Mouse (Mus musculus) effector memory CD4-positive, alpha-beta T cell, adult 5 months (primary cell): ENCODE measurements around the gene Iffo1. TPM values are rescaled to one million over a fixed set of nuclear protein-coding genes. Genes with fewer than 3 reads are reported as not detected.

Experiments
- polyA plus RNA-seq: library from polyadenylated mRNA; unstranded; fragments of 100-300 nt; shearing (Covaris generic); gene quantifications from one replicate; pipeline ENCODE4 v1.2.1, GENCODE M21; 2017

Iffo1 gene
- 17.8 TPM for polyA plus RNA-seq

DNA sequence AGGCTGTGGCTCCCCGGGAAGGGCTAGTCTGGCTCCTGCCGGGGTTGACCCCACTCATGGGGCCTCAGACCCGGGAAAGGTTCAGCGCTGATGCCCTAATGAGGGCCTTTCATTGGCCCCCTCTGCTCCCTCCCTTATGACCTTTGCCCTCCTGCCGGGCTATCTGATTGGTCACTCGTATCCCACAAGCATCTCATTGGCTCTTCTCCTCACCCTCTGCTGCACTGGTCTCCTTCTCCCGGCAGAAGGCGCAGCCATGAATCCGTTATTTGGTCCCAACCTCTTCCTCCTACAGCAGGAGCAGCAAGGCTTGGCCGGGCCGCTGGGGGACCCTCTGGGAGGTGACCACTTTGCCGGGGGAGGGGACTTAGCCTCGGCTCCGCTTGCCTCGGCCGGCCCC, at the start of gene Iffo1:
TSS of gene Iffo1 (plus strand) at position 241 of the 400 bp plus-strand sequence.

DNA sequence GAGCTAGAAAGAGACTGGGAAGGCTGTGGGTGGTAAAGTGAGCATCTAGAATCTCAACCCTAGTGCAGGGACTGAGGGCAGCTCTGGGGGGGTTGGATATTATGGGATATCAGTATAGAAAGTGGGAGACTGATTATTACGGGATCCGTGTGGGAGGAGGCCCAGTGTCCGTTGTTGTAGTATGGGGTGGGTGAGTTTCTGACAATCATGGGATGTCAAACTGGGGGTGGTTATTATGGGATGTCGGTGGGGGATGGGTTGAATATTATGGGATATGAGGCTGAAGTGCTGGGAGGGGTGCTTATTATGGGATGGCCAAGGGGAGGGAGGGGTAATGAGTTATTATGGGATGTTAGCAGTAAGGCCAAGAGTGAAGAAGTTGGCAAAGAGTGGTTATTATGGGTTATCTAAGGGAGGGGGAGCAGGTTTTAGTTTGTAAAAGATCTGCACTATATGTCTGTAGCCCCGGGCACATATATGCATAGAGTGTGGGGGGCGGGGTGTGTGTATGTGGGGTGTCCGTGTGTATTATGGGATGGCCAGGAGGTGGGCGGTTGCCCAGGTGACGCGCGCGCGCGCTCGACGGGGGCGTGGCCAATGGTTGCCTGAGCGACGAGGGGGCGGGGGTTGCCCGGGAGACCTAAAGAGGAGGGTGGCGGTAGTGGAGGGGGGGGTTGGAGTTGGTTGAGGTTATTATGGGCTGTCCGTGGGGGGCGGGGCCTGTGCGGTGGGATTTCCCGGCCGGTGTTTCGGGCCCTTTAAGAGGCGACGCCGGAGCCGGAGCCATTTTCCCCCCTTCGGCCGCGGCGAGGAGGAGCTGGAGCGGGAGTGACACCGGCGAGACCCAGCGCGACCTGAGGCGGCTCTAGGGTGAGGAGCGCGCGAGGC, 49.4 kb upstream of the Iffo1 start, which contains the start of gene Chd4:
TSS of gene Chd4 (plus strand) at position 591 of the 888 bp plus-strand sequence.

DNA sequence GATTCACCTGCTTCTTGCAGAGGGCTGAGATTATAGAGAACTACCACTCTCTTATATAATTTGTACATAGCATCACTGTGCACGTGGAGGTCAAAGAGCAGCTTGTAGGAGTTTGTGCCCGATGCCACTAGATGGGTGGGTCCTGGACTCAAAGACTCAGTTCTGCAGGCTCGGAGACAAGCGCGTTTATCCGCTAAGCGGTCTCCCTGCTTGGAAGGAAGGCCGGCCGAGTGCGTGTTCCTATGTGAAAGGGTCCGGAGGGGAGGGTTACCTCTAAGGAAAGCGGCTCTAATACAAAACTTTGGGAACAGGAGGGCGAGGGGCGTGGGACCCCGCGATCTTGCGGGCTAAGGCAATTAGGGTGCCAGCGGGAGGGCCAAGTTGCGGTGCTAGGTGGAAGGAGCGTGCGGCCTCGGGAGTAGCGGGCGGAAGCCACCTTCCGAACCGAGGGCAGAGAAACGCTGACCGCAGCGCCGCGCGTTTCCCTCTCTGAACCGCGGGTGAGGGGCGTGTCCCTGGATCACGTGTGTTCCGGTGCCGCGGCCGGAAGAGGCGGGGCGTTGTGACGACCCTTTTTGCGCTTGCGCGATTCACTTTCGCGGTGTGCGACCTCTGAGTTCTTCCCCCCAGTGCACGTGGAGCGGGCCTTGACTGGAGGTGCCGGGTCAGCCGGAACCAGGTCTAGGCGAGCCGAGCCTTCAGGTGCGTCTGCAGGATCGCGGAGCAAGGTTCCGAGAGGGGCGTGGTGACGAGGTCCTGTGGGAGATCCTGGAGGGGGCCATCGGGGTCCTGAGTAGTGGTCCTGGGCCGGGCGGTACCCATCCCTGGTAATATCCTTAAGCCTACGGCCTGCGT, 13.5 kb upstream of the Iffo1 start, which contains the start of gene Nop2:
TSS of gene Nop2 (plus strand) at position 608 of the 855 bp plus-strand sequence.

DNA sequence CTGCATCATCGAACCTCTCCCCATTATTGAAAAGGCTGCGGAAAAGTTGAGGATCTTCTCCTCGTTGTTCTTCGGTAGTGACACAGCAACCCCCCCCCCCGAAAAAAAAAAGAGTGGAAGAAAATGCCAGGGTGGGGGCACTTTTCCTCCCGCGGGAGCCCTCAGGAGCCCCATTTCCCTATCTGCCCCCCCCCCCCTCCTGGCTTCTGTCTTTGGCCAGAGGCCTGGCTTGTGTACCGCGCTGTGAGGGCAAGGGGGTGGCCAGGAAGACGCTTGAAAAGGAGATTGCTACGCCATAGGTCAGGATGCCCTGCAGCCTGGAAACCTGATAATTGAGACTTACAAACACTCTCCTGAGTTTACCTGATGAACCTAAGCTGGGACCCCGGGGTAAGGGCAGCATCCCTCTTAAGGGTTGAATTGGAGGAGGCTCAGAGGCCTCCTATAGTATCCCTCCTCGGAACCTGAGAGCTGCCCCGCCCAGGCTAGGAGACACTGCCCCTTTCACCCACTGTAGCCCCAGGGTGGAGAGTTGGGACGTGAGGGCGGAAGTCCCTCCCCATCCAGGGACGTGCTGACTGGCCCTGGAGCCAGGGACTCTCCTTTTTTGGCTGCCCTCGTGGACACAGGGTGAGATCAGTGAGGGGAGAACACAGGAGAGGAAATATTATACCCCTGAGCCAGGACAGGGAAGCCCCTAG, 21.2 kb downstream of the Iffo1 start, which contains the start of gene Gapdh:
TSS of gene Gapdh (minus strand) at position 417 of the 701 bp plus-strand sequence.

DNA sequence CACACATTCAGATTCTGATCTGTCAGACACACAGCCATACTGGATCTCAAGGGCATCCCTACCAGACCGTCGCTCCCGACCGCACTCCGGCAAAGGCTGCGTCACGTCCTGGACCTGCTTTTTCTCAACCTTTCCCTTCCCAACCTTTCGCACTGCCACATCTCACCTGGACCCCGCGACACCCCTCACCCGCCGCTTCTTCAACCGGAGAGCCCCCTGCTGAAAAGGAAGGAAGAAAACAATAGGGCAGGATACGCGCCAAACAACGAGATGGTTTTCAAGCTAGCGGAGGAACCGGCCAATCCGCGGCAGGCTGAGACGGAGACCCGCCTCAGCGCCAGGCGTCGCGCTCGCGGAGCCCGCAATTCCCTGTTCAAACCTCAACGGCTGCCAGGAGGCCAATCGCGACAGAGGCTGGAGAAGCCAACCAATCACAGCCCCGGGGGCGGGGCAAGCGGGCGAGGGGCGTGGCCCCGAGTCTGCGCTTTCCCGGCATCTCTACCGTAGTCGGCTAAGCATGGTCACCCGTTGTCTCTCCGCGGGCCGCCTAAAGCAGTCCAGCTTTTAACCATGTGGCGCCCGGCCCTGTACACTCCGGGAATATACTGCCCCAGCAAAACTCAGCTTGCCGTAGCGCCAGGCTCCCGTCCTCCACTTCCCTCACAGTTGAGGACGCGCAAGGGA, 46.4 kb downstream of the Iffo1 start, which contains the start of the genes Ncapd2 and Mrpl51:
TSS of gene Ncapd2 (minus strand) at position 370 of the 684 bp plus-strand sequence.
TSS of gene Mrpl51 (plus strand) at position 470 of the 684 bp plus-strand sequence.

Other genes starting within 250 kb of the Iffo1 start
- 0.87 TPM for gene Lag3, start 233.5 kb upstream of the Iffo1 start, polyA plus RNA-seq
- gene Ptms, start 225.1 kb upstream of the Iffo1 start, polyA plus RNA-seq, result 4.7 TPM
- gene Mlf2, start 213.9 kb upstream of the Iffo1 start, polyA plus RNA-seq, result 116 TPM
- 39.3 TPM for gene Cops7a, start 179.7 kb upstream of the Iffo1 start, polyA plus RNA-seq
- 0.96 TPM for gene Pianp, start 148.5 kb upstream of the Iffo1 start, polyA plus RNA-seq
- gene Zfp384, start 136.1 kb upstream of the Iffo1 start, polyA plus RNA-seq, result 60.2 TPM
- gene Ing4, start 105.5 kb upstream of the Iffo1 start, polyA plus RNA-seq, result 54.7 TPM
- gene Acrbp, start 95.6 kb upstream of the Iffo1 start, polyA plus RNA-seq, result 6.5 TPM
- 10.5 TPM for gene Lpar5, start 77.3 kb upstream of the Iffo1 start, polyA plus RNA-seq
- gene Chd4, start 49.3 kb upstream of the Iffo1 start, polyA plus RNA-seq, result 52.2 TPM
- 26.2 TPM for gene Nop2, start 13.3 kb upstream of the Iffo1 start, polyA plus RNA-seq
- 398 TPM for gene Gapdh, start 21.2 kb downstream of the Iffo1 start, polyA plus RNA-seq
- gene Ncapd2, start 46.5 kb downstream of the Iffo1 start, polyA plus RNA-seq, result 19.4 TPM
- gene Mrpl51, start 46.6 kb downstream of the Iffo1 start, polyA plus RNA-seq, result 47.7 TPM
- gene Vamp1, start 70.3 kb downstream of the Iffo1 start, polyA plus RNA-seq, result 39.1 TPM
- gene Tapbpl, start 86.6 kb downstream of the Iffo1 start, polyA plus RNA-seq, result 85.2 TPM
- 391 TPM for gene Cd27, start 91.8 kb downstream of the Iffo1 start, polyA plus RNA-seq
- gene Tuba3a, start 140.8 kb downstream of the Iffo1 start, polyA plus RNA-seq, result 1.7 TPM
- gene Ltbr, start 168.6 kb downstream of the Iffo1 start, polyA plus RNA-seq, result not detected
- 0.10 TPM for gene Scnn1a, start 175.4 kb downstream of the Iffo1 start, polyA plus RNA-seq
- gene Tnfrsf1a, start 204.1 kb downstream of the Iffo1 start, polyA plus RNA-seq, result 33.9 TPM
- gene Plekhg6, start 235.6 kb downstream of the Iffo1 start, polyA plus RNA-seq, result not detected